Mouse (Mus musculus): ENCODE results near the gene Yif1a.

The Yif1a gene

DNA sequence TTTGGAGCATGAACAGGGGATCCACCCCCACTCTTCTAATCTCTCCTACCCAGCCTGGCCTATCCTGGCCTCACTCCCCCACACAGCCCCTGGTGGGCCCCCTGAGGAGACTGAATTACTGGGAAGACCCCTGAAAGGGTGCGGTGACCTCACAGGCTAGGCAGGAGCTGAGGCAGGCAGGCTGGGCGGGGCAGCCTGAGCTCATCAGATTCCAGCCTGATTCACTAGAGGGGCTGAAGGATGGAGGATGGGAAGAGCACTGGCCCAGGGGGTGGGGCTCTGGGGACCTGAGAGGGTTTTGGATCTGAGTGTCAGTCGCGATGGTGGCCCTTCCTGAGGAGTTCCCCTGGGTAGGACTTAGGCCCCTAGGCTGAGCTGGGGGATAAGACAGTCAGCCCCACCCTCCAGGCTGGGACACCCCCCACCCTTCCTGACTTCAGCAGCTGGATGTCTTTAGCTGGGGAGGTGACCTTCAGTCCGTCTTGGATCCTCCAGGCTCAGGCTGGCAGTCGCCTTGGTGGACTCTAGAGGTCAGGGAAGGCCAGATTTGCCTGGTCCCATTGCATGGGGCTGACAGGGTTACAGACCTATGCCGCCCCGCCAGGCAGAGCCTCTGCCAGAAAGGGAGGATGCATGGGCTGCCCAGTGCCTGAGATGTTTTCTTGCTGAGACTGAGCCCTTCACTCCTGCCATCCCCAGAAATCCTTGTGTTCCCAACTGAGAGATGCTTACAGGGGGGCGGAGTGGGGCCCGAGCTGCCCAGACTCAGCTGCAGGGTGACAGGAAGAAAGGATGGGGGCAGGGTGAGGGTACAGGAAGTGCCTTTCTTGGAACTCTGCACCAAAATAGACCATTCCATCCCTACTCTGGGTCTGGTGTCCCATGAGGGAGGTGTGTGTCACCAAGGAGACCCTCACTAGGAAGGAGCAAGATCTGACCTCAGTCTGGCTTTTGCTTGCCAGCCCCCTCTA, 29.3 kb upstream of the Yif1a start:
- CTCF ChIA-PET: no interaction called here

DNA sequence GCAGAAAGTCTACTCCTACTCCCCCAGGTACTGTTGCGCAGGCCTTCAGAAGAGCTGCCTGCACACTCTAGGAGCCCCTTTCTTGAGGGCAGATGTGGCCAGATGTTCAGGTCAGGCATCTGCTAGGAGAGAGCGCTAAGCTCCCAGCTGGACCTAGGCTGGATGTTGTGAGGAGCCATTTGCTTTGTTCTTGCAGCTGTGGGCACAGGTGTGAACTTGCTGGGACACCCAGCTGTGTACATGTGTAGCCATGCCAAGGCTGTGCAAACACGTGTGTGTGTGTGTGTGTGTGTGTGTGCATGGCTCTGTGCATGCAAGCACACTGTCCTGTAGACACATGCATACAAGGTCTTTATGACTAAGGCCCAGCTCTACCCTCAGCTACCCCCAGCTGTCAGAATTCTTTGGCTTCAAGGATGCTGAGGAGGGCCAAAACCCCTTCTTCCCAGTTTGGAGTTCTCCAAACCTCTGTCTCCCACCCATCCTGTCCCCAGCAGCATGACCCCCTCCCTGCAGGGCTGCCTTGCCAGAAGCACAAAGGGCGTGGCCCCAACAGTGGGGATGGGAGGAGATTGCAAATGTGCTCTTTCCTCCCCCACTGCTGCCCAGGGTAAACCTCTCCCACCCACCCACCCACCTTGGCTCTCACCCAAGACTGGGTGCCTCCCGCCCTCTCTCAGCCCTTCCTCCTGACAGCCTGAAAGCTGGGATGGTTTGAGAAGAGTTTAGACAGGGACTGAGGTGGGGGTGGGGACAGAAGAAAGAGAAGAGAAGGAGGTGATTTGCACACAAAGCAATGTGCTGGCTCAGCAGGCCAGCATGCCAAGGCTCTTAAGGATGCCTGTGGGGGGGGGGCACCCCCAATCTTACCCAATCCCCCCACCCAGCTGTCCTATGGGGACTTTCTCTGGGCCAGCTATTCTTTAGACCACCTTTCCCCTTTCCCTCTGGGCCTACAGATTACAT, 27.7 kb upstream of the Yif1a start:
- CTCF ChIA-PET: no interaction called here

DNA sequence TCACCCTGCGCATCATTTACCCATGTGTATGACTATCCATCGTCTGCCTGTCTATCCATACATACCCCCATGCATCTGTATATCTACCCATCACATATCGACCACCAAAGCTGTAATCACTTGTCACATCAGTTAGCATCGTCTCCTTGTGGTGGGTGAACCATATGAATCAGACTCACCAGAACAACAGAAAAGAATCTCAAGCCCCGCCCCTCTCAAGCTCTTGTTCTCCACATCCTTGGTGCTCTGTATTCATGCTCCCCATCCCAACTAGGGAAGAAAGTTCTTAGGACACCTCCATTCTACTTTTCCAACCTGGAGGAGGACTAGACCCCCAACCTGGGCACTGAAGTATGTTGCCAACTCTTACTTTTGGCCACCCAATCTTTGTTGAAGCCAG, 26.3 kb upstream of the Yif1a start:
- CTCF ChIA-PET: no interaction called here

DNA sequence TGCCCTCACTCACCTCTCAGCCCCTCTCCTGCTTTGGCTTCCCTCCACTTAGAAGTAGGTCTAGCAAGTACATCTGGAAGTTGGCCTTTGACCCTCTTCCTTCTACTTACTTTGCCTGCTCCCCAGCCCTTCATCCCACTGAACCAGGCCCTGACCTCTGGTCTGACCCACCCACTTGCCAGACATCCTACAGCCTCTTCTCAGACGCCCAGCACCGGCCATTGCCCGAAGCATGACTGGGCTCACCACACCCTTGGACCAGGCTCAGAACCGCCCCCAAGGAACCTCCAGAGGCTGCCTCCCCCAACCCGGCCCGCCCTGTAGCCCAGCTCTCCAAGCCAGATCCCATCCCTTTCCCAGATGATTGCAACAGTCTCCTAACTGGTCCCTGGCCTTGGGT, 25.9 kb upstream of the Yif1a start:
- CTCF ChIA-PET: interaction anchor here (0.7 kb wide), 1 partner anchor 364 kb away, joined by 4 read pairs; no protein-coding TSS in a partner anchor

DNA sequence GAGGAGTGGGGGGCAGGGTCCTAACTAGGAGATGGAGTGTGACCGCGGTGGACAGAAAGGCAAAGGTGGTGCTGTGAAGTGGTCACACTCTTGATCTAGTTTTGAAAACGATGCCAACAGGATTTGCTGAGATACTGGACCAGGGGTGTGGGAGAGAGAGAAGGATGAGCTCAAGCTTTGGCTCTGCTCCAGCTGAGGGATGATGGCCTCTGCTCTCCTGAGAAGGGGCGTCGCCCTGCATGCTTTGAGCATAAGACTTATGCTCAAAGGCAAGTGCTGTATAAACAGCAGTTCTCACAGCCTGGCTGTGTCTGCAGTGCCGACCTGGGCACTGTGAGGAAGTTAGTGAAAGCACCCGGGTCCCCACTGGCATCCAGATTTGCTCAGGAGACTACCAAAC, 23.2 kb upstream of the Yif1a start:
- CTCF ChIA-PET: interaction anchor here (0.6 kb wide), 1 partner anchor 25 kb away, joined by 16 read pairs; no protein-coding TSS in a partner anchor

DNA sequence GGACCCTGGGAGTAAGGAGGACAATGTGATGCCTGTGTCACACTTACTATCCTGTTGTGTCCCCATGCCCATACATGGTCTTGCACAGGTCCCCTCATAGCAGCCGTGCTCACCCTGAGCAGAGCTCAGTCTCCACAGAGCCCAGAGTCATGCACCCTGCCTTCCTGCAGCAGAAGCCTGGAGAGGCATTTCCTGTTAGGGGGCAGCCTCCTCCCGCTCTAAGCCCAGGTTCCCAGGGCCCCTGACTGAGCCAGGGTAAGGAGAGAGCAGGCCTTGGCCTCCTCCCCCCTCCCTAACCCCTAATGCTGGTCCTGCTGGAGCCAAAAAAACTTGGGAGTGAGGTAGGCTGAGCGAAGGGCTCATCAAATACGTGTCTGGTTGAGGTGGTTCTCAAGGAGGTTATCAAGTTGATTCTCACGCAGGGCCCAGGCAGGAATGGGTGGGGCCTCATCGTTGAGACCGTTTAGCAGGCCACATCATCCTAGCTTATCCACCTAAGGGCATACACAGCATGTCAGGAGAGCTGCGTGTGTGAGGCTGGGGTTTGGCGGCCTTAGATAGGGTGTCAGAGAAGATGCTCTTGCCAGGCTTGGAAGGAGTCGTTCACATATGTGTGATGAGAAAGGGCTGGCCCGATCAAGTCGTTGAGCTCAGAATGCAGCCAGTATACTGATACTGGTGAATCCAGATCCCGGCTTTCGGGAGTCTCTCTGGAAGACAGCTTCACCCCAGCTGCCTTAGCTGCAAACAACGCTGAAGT, 21.1 kb upstream of the Yif1a start:
- CTCF ChIA-PET: interaction anchor here (0.7 kb wide), 1 partner anchor 1061 kb away, joined by 3 read pairs; the partner anchor contains the start of gene Snx15

DNA sequence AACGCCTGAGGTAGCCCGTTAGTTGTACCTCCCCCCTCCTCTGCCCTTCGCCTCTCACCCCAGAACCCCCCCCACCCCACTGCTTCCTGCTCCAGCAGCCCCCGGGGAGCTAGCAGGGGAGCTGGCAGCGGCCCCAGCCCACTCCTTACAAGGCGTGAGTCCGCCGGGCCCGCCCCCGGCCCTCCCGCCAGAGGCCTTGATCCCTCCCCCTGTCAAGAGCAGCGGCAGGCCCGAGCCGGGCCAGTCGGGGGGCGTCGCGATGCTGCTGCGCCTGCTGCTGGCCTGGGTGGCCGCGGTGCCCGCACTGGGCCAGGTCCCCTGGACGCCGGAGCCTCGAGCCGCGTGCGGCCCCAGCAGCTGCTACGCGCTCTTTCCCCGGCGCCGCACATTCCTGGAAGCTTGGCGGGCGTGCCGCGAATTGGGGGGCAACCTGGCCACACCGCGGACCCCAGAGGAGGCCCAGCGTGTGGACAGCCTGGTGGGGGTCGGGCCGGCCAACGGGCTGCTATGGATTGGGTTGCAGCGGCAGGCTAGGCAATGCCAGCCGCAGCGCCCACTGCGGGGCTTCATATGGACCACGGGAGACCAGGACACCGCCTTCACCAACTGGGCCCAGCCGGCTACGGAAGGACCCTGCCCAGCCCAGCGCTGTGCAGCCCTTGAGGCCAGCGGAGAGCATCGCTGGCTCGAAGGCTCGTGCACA, 20.3 kb upstream of the Yif1a start, which contains the start of gene Cd248:
Cd248 (plus strand) TSS at position 212 of the 703 bp plus-strand sequence.
- CTCF ChIA-PET: interaction anchor here (0.5 to 0.7 kb wide), 2 partner anchors 18 to 1060 kb away, joined by 3 read pairs; partner anchors contain the start of genes Rin1 and Snx15

DNA sequence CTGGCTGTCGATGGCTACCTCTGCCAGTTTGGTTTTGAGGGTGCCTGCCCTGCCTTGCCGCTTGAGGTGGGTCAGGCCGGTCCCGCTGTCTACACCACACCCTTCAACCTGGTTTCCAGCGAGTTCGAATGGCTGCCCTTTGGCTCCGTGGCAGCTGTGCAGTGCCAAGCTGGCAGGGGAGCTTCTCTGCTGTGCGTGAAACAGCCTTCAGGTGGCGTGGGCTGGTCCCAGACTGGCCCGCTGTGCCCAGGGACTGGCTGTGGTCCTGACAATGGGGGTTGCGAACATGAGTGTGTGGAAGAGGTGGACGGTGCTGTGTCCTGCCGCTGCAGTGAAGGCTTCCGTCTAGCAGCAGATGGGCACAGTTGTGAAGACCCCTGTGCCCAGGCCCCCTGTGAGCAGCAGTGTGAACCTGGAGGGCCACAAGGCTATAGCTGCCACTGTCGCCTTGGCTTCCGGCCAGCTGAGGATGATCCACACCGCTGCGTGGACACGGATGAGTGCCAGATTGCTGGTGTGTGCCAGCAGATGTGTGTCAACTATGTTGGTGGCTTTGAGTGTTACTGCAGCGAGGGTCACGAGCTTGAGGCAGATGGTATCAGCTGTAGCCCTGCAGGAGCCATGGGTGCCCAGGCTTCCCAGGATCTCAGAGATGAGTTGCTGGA, 19.6 kb upstream of the Yif1a start:
- CTCF ChIA-PET: no interaction called here

DNA sequence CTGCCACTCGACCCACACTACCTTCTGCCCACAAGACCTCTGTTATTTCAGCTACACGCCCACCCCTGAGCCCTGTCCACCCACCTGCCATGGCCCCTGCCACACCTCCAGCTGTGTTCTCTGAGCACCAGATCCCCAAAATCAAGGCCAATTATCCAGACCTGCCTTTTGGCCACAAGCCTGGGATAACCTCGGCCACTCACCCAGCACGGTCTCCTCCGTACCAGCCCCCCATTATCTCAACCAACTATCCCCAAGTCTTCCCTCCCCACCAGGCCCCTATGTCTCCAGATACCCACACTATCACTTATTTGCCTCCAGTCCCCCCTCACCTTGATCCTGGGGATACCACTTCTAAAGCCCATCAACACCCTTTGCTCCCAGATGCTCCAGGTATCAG, 18.9 kb upstream of the Yif1a start:
- CTCF ChIA-PET: interaction anchor here (1.3 kb wide), 1 partner anchor 14 kb away, joined by 3 read pairs; no protein-coding TSS in a partner anchor

DNA sequence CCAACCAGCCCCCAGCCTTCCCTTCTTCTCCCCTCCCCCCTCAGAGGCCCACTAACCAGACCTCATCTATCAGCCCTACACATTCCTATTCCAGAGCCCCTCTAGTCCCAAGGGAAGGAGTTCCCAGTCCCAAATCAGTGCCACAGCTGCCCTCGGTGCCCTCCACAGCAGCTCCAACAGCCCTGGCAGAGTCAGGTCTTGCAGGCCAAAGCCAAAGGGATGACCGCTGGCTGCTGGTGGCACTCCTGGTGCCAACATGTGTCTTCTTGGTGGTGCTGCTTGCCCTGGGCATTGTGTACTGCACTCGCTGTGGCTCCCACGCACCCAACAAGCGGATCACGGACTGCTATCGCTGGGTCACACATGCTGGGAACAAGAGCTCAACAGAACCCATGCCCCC, 18.4 kb upstream of the Yif1a start:
- CTCF ChIA-PET: interaction anchor here (1.3 kb wide), 1 partner anchor 14 kb away, joined by 3 read pairs; no protein-coding TSS in a partner anchor

DNA sequence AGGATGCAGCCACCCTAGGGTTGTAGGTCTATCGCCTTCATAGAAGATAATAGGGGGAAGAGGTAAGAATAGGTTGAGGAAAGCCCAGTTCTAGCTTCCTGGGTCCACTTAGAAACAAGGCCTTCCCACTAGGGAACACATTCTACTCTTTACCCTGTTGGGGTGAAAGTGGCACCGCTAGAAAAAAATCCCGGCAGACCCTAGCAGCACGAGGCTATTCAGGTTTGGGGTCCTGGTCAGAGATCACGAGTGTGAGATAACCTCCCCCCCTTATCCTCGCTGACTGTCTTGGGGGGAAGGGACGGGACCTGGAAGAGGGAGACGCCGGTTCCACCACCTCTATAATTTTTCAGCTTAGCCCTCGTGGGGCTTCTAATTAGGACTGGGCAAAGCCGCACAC, 17.3 kb upstream of the Yif1a start:
- CTCF ChIA-PET: interaction anchor here (1.3 kb wide), 1 partner anchor 15 kb away, joined by 3 read pairs; no protein-coding TSS in a partner anchor

DNA sequence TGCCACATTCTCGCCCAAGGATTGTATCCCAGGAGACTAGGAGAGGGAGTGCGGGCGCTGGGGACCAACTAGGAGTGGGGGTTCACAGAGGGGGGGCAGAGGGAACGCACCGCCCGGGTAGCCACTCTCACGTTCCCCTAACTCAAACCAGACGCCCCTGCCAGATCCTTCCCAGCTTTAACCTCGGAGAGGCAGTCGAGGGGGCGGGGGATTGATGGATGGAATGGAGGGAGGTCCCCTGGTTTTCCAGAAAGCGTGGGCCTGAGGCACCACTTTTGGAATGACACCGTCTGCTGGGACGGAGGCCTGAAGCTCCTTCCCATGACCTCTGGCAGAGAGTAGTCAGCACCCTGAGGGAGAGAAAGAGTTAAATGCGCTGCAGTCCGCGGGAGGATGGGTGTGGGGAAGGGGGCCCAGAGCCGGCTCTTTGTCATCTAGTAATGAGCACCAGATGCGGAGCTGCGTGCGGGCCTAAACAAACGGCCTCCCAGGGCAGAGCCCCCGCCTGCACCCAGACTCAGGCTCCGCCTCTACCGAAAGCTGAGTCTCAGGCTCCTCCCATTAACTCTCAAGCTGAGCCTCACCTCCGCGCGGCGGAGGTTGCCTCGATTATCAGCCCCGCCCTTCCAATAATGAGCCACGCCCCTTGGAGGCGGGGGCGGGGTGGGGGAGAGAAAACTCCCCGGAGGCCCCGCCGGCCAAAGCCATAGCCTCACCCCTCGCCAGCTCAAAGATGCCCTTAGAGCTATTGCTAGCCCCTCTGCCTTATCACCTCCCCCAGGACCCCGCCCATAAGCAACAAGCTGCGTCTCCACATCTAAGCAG, 16.6 kb upstream of the Yif1a start:
- CTCF ChIA-PET: interaction anchor here (0.6 kb wide), 1 partner anchor 68 kb away, joined by 3 read pairs; no protein-coding TSS in a partner anchor

DNA sequence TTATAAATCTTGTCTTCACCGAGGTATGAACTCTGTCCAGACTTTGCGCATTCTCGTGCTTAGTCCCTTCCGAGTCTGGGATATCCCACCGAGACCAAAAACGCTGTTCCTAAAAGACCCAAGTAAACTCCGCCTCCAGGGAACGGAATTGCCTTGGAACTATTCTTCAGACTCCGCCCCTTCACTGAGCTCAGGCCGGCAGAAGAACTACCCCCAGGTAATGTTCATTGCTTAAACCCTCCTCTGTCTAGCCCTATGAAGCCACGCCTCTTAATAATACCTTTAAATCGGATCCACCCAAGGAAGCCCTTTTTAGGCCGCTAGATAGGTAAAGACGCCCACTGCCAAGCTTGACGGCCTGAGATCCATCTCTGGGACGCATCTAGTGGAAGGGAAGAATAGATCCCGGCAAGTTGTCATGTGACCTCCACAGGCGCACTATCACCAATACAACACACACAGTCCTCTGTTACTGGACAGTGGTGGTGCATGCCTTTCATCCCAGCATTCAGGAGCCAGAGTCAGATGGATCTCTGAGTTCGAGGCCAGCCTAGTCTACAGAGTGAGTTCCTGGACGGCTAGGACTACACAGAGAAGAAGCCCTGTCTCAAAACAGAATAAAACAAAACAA, 15.8 kb upstream of the Yif1a start:
- CTCF ChIA-PET: interaction anchor here (0.6 kb wide), 1 partner anchor 68 kb away, joined by 3 read pairs; no protein-coding TSS in a partner anchor

DNA sequence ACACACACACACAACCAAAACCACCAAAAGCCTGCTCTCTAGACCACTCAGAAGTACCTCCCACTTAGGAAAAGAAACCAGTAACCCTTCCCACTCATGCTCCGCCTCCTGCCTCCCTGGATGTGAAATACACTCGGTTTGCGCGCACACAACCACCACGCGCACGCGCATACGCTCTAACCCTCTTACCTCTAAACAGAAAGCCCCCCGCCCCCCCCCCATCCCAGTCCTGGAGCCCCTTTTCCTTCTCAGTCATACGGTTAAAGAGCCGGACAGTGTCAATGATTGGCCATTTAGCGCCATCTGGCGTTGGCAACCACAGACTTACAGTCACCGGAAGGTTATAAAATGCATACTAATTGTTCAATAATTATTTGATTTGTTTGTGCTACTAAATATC, 15.3 kb upstream of the Yif1a start:
- CTCF ChIA-PET: no interaction called here

DNA sequence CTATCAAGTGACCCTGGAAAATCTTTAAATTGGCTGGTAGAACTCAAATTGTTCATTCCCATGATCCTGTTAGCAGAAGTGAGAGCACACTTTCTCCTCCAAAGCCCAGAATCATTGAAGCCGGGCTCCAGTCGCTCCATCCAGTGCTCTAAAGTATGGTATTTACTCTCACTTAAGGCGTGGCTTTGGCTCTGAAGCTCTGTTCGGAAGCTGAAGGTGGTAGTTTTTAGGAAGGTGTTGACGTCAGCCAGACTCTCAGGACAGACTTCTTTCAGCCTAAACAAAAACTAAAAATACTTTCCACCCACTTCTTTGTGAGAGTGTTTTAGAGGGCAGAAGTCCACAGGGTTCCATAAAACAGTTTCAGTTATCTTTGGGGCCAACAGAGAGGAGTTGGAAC, 14.8 kb upstream of the Yif1a start:
- CTCF ChIA-PET: interaction anchor here (0.5 to 0.6 kb wide), 2 partner anchors 44 to 183 kb away, joined by 3 read pairs; no protein-coding TSS in a partner anchor

DNA sequence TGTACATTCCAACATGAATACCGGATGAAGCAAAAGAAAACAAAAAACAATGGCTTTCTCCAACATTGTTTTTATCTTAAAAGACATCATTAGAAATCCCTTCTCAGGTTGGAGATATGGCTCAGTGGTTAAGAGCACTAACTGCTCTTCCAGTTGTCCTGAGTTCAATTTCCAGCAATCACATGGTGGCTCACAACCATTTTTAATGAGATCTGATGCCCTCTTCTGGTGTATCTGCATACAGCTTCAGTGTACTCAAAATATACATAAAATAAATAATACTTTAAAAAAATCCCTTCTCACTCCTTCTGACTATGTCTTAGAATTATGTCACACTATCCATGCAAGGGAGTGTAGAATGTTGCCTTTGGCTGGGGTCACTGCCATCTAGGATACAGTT, 9.1 kb upstream of the Yif1a start:
- CTCF ChIA-PET: interaction anchor here (0.7 to 0.9 kb wide), 2 partner anchors 59 to 62 kb away, joined by 4 to 6 read pairs; no protein-coding TSS in a partner anchor

DNA sequence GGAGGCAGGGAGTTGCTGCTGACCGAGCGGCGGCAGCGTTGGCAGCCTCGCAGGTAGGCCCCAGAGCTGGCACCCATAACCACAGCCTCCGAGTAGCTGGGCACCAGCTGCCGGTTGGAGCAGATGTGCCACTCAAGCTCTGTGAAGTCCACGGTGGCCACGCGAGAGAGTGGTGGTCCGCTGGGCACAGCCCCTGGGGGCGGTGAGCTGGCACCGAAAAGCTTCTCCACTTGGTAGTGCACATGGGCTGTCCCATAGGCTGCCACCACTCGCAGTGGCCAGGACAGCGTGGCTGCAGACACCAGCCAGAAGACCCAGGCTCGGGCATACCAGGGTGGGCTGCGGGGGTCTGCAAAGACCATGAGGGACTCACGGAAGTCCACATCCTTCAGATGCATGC, 6.3 kb upstream of the Yif1a start:
- CTCF ChIA-PET: interaction anchor here (0.5 kb wide), 2 partner anchors 487 to 602 kb away, joined by 3 to 4 read pairs; no protein-coding TSS in a partner anchor

DNA sequence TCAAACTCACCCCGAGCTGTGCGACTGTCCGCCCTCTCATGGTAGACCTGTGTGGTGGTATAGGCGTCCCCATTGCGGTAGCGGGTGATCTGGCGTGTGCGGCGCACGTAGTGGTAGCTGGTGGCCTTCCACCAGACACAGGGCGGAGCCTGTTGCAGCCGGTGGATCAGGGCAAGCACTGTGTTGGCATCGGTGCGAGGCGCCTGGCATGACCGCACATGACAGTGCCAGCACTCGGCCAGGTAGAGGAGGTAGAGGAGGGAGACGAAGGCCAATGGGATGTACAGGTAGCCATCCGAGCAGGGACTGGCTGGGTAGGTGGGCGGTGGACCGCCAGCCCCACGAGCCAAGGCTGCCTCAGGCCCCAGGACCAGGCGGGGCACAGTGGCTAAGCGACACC, 5.7 kb upstream of the Yif1a start:
- CTCF ChIA-PET: interaction anchor here (0.5 kb wide), 1 partner anchor 602 kb away, joined by 4 read pairs; no protein-coding TSS in a partner anchor

Data from spleen, embryonic (tissue).